Mouse (Mus musculus) forebrain, postnatal 0 days (tissue): ENCODE results near the gene Slc15a3. TPM values are rescaled to one million over a fixed set of nuclear protein-coding genes. Genes with fewer than 3 reads are reported as not detected.

ENCODE experiments used
- ATAC-seq: fragments of 200-750 bp; cut with Nextera tagmentation; 2 replicates; pipeline ENCODE4 v1.8.0; 2017; ENCODE audit warnings: mild to moderate bottlenecking, moderate library complexity
- DNase-seq: peaks from one replicate; pipeline ENCODE4 v3.0.0-alpha.2; 2015
- H3K27ac ChIP-seq: fragments of 300-500 bp; sonication (generic); 2 replicates; pipeline ENCODE4 v1.5.1; 2014; ENCODE audit warnings: low read depth, mild to moderate bottlenecking, antibody characterized with exemption, low read length, moderate library complexity, mixed read lengths
- H3K27me3 ChIP-seq: fragments of 300-500 bp; sonication (generic); 2 replicates; pipeline ENCODE4 v1.6.1; 2014; ENCODE audit warnings: mild to moderate bottlenecking, low read length, mixed read lengths; ENCODE audit not compliant: insufficient read depth
- H3K36me3 ChIP-seq: fragments of 300-500 bp; sonication (generic); 2 replicates; pipeline ENCODE4 v1.6.1; 2014; ENCODE audit warnings: mild to moderate bottlenecking, moderate library complexity; ENCODE audit not compliant: insufficient read depth
- H3K4me1 ChIP-seq: fragments of 300-500 bp; sonication (generic); 2 replicates; pipeline ENCODE4 v1.6.1; 2014; ENCODE audit warnings: antibody characterized with exemption; ENCODE audit not compliant: insufficient read depth
- H3K4me2 ChIP-seq: fragments of 300-500 bp; sonication (generic); 2 replicates; pipeline ENCODE4 v1.6.1; 2014; ENCODE audit warnings: low read depth, mild to moderate bottlenecking, moderate library complexity
- H3K4me3 ChIP-seq: fragments of 300-500 bp; sonication (generic); 2 replicates; pipeline ENCODE4 v1.5.1; 2014; ENCODE audit warnings: low read depth, low read length, mixed read lengths
- H3K9ac ChIP-seq: fragments of 300-500 bp; sonication (generic); 2 replicates; pipeline ENCODE4 v1.6.1; 2014; ENCODE audit warnings: mild to moderate bottlenecking
- H3K9me3 ChIP-seq: fragments of 300-500 bp; sonication (generic); 2 replicates; pipeline ENCODE4 v1.6.1; 2016; ENCODE audit warnings: low read length
- CTCF ChIP-seq: sonication (generic); IDR thresholded peaks from 2 replicates; pipeline ENCODE4 v1.5.1; 2016; ENCODE audit warnings: antibody characterized with exemption, control low read depth, low read depth
- WGBS: fragments of 180-500 bp; shearing (Covaris S2); extraction: QIAGEN DNeasy Blood & Tissue Kit; methylation state at CpG from one replicate; pipeline ENCODE4 v1.1.7; 2014; 5-methylcytosine and 5-hydroxymethylcytosine counted together
- polyA plus RNA-seq: library from polyadenylated mRNA; unstranded; fragments of >200 nt; fragmentation: Nextera tagmentation; extraction: Ambion mirVana; gene quantifications from 2 replicates; pipeline ENCODE4 v1.2.1, GENCODE M21; 2015
- total RNA-seq: library from RNA; depleted of rRNA; stranded (reverse); fragments of >200 nt; gene quantifications from 2 replicates; pipeline ENCODE4 v1.2.3, GENCODE M21; 2014

The Slc15a3 gene
- total and polyA plus RNA-seq, 2 experiments from 2014 or later, result 0.42 to 0.90 TPM

- 42% methylated on average over 4 of the region's 4 CpGs for WGBS
- no peaks in the 10 kb centered on the region for H3K36me3 ChIP-seq
- peaks cover 9% of the 10 kb centered on the region; the same call in 1 of the 2 replicates for H3K4me1 ChIP-seq
- no peak for TF ChIP-seq CTCF
- no peaks in the 10 kb centered on the region for H3K9me3 ChIP-seq
- H3K9ac ChIP-seq, result no peak overlapping the region
- H3K27me3 ChIP-seq, result no peaks in the 10 kb centered on the region
- DNase-seq (no peak), ATAC-seq (peak; percentile 1; the same call in 1 of the 2 replicates)
- no peak overlapping the region for H3K4me2 ChIP-seq
- peak overlapping the region; percentile 76 for H3K27ac ChIP-seq
- H3K4me3 ChIP-seq, result no peak overlapping the region
These were observed 29.4 kb upstream of the Slc15a3 start for GRCm38 (mm10) chr19:10810176-10810492.

- Histone ChIP-seq H3K9ac (no peak overlapping the region), H3K27ac (no peak overlapping the region), H3K36me3 (no peaks in the 10 kb centered on the region), H3K27me3 (no peaks in the 10 kb centered on the region), H3K4me1 (peaks cover 9% of the 10 kb centered on the region; the same call in 1 of the 2 replicates), H3K4me3 (no peak overlapping the region), H3K4me2 (no peak overlapping the region), H3K9me3 (no peaks in the 10 kb centered on the region)
- 88% methylated on average over 6 of the region's 6 CpGs for WGBS
- ATAC-seq (no peak), DNase-seq (no peak)
- no peak for TF ChIP-seq CTCF
These were observed 28.1 kb upstream of the Slc15a3 start for GRCm38 (mm10) chr19:10811471-10811870.

- Histone ChIP-seq H3K9ac (no peak overlapping the region), H3K27ac (no peak overlapping the region), H3K36me3 (no peaks in the 10 kb centered on the region), H3K9me3 (no peaks in the 10 kb centered on the region), H3K27me3 (no peaks in the 10 kb centered on the region), H3K4me1 (peaks cover 9% of the 10 kb centered on the region; the same call in 1 of the 2 replicates), H3K4me3 (no peak overlapping the region), H3K4me2 (no peak overlapping the region)
- no peak for TF ChIP-seq CTCF
- DNase-seq, result no peak
- no peak for ATAC-seq
- WGBS, result 93% methylated on average over 5 of the region's 5 CpGs
These were observed 26.5 kb upstream of the Slc15a3 start for GRCm38 (mm10) chr19:10813039-10813438.

GRCm38 (mm10) chr19:10813905-10814304 is 25.6 kb upstream of the Slc15a3 start:
- Histone ChIP-seq H3K4me1 (peaks cover 9% of the 10 kb centered on the region; the same call in 1 of the 2 replicates), H3K27ac (no peak overlapping the region), H3K9me3 (no peaks in the 10 kb centered on the region), H3K27me3 (no peaks in the 10 kb centered on the region), H3K4me3 (no peak overlapping the region), H3K36me3 (no peaks in the 10 kb centered on the region), H3K4me2 (no peak overlapping the region), H3K9ac (no peak overlapping the region)
- DNase-seq (no peak), ATAC-seq (no peak)
- no peak for TF ChIP-seq CTCF
- 62% methylated on average over 7 of the region's 7 CpGs for WGBS

- TF ChIP-seq CTCF, result no peak
- Histone ChIP-seq H3K36me3 (no peaks in the 10 kb centered on the region), H3K4me1 (no peaks in the 10 kb centered on the region), H3K27me3 (no peaks in the 10 kb centered on the region), H3K4me3 (no peak overlapping the region), H3K9me3 (no peaks in the 10 kb centered on the region), H3K27ac (no peak overlapping the region), H3K4me2 (no peak overlapping the region), H3K9ac (no peak overlapping the region)
- WGBS, result 85% methylated on average over 6 of the region's 6 CpGs
- ATAC-seq (no peak), DNase-seq (no peak)
These were observed 23.7 kb upstream of the Slc15a3 start for GRCm38 (mm10) chr19:10815871-10816270.

- no peak overlapping the region for H3K4me2 ChIP-seq
- WGBS, result 56% methylated on average over 2 of the region's 2 CpGs
- no peaks in the 10 kb centered on the region for H3K9me3 ChIP-seq
- TF ChIP-seq CTCF, result no peak
- ATAC-seq (no peak), DNase-seq (no peak)
- H3K4me1 ChIP-seq, result no peaks in the 10 kb centered on the region
- no peak overlapping the region for H3K4me3 ChIP-seq
- no peaks in the 10 kb centered on the region for H3K36me3 ChIP-seq
- no peaks in the 10 kb centered on the region for H3K27me3 ChIP-seq
- H3K9ac ChIP-seq, result no peak overlapping the region
- no peak overlapping the region for H3K27ac ChIP-seq
These were observed 23.1 kb upstream of the Slc15a3 start for GRCm38 (mm10) chr19:10816462-10816861.

GRCm38 (mm10) chr19:10818217-10818946 is 21.1 kb upstream of the Slc15a3 start:
- WGBS, result 28% methylated on average over 17 of the region's 17 CpGs
- Histone ChIP-seq H3K4me2 (no peak overlapping the region), H3K27ac (no peak overlapping the region), H3K36me3 (no peaks in the 10 kb centered on the region), H3K9ac (no peak overlapping the region), H3K4me3 (no peak overlapping the region), H3K4me1 (no peaks in the 10 kb centered on the region), H3K9me3 (no peaks in the 10 kb centered on the region), H3K27me3 (no peaks in the 10 kb centered on the region)
- ATAC-seq (no peak), DNase-seq (no peak)
- no peak for TF ChIP-seq CTCF
